Mouse (Mus musculus) lung, postnatal 10 days (tissue): ENCODE measurements around the gene Tat.
"Not testable (repeated sequence)": the region's sequence is repeated elsewhere in the genome, so short reads cannot be mapped to it uniquely, and the experiment has no call there.

Source experiments
- DNase-seq: peaks from one replicate; pipeline ENCODE4 v3.0.0; 2021

The Tat gene

GRCm38 (mm10) chr8:109983944-109984343 is 6.3 kb upstream of the Tat start:
- DNase-seq = no peak

GRCm38 (mm10) chr8:109986384-109986783 is 3.9 kb upstream of the Tat start:
- DNase-seq = no peak

DNA sequence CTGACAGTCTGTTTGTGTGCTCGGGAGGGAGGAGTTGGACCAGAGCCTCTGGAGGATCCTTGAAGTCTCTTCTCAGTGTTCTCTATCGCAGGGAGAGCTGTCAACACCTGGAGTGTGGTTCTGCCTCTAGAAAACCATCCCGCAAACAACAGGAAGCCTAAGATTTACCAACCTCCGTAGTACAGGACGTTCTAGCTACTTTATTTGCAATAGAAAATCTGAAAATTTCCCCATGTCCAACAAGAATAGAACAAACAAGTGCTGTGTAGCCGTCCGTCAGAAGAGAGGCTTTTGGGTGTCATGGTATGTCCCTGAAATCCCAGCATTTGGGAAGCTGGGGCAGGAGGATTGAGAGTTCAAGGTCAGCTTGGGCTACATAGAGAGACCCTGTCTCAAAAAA is 2.5 kb upstream of the Tat start:
- no peak for DNase-seq

DNA sequence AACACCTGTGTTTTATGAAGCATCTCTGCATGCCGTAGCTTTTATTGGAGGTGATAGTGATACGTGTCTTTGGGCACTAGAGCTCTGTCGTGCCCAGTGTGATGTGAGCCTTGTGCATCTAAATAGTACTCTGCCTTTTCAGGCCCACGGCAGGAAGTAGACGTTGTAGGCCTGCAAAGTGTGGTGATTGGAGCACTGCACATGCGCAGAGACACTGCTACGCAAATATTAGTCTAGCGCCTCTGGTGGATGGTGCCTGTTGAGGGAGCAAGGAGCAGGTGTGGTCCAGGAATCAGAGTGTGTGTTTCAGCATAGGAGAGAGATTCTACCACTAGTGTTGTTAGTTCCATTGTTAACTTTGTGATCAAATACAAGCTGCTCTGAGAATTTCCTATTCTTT is 1.1 kb upstream of the Tat start:
- DNase-seq = no peak

GRCm38 (mm10) chr8:109992166-109992565 is 1.9 kb downstream of the Tat start:
- DNase-seq = no peak

- no peak for DNase-seq
Measured at GRCm38 (mm10) chr8:109992951-109993350, 2.7 kb downstream of the Tat start.

DNA sequence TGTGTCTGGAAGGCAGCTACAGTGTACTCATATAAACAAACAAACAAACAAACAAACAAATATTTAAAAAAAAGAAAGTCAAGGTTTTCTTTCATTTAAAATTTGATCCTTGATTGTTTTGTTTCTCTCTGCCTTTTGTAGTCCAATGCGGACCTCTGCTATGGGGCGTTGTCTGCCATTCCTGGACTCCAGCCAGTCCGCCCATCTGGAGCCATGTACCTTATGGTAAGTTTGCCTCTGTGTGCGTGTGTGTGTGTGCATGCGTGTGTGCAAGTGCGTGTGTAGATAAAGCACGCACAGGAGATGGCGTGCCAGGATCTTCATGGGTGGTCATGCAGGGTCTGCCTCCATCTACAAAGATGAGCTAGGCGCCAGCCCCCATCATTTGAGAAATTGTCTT is 7.1 kb downstream of the Tat start:
- no peak for DNase-seq

DNA sequence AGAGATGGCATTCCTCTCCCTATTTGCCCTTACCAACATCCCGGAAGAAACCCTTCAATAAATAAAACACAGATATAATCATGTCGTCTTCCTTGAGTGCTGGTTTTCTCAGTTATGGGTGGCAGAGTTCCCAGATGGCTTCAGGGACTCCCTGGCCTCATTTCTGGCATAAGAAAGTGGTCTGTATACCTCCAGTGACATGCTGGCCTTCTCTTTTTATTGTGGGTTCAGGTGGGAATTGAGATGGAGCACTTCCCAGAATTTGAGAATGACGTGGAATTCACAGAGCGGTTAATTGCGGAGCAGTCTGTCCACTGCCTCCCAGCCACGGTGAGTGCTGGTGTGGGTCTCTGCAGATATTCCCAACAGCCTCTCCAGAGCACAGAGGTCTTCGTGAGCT is 7.8 kb downstream of the Tat start:
- DNase-seq = no peak

DNA sequence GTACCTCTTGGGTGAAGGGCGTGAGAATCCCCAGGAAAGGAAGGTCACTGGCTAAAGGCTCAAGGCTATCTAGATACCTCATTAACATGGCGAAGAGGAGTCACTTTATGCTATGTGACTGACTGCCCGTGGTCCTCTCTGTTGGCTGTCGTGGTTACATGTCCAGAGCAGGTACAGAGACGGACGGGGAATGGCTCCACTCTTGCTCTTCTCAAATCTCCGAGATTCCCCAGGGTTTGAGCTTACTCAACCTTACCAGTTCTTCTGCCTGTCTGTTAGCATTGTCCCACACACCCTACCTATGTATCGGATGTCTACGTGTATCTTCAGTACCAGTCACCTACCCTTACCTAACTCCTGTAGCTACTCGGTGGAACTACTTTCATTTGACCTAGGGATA is 9.7 kb downstream of the Tat start:
- DNase-seq = no peak

DNA sequence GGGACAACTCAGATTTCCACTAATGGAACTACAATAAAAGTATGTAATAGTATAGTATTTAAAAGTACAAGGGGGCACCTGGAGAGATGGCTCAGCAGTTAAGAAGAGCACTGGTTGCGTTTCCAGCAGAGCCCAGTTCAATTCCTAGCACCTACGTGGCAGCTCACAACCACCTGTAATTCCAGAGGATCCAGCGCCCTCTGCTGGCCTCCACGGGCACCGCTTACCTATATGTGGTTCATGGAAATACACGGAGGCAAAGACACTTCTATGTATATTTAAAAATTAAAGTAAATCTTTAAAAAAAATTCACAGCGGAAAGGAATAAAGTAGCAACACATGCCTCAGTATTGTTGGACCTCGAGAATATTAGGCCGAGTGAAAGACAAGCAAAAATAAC is 12.7 kb downstream of the Tat start:
- DNase-seq = no peak

- no peak for DNase-seq
Measured at GRCm38 (mm10) chr8:110004300-110004699, 14.1 kb downstream of the Tat start.

GRCm38 (mm10) chr8:110006312-110007023 is 16.2 kb downstream of the Tat start:
- no peak for DNase-seq

DNA sequence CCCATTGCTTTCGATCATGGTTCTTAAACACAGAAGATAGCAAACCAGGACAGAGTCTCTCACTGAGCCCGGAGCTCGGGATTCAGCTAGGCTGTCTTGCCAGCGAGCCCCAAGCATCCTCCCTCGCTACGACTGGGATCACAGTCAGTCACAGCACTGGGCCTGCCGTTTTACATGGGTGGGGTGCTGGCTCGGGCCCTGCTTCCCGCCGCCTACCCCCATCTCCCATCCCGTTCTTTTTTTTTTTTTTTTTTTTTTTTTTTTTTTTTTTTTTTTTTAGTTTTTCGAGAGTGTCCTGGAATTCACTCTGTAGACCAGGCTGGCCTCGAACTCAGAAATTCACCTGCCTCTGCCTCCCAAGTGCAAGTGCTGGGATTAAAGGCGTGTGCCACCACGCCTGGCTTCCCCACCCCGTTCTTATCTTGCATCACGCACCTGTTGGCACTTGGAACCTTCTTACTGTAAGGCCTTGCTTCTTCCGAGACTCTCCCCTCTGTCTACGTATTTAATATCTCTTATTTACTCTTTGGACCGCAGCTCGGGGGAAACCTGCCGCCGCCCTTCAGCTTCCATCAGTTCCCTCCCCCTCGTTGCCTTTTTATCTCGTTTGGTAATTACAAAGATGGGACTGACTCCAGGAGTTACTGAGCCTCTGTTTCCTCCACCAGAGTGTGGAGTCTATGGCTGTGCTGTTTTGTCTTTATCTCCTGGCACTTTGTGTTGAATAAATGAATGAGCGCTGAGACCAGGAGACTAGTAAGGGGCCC is 18.2 kb downstream of the Tat start:
- DNase-seq = no peak

GRCm38 (mm10) chr8:110008995-110009446 is 18.8 kb downstream of the Tat start:
- no peak for DNase-seq

DNA sequence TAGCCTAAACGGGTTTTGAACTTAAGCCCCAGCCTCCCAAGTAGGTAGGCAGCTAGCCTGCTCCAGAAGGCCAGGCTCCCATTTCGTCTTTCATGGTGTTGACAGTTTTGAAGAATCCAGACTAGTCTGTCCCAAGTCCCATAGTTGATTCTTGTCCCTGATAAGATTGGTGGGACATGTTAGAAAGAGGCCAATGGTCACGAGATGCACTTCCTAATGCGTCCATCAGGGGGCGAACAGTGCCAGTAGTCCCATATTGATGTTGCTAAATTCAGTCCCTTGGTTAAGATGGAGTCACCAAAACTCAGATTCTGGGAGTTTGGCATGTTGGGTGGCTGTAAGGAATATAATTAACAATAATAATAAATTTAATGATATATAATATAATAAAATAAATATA is 20.6 kb downstream of the Tat start:
- peak; percentile 68 for DNase-seq

DNA sequence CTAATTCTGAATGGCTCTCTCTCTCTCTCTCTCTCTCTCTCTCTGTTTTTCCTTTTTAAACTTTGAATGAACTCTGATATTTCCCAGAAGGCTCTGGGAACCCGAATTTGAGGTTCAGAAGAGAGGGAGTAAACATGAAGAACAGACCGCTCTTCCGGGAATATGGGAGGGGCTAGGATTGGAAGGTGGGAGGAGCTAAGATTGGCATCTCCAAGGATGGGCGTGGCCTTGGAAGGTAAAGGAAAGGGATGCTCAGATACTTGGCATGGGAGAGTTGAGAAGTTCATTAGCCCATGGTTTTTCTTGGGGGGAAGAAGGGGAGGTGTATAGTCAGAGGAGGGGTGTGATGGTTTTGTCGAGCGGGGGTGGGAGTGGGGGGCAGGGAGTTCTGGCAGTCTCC is 31.8 kb downstream of the Tat start:
- DNase-seq = peak; percentile 37

DNA sequence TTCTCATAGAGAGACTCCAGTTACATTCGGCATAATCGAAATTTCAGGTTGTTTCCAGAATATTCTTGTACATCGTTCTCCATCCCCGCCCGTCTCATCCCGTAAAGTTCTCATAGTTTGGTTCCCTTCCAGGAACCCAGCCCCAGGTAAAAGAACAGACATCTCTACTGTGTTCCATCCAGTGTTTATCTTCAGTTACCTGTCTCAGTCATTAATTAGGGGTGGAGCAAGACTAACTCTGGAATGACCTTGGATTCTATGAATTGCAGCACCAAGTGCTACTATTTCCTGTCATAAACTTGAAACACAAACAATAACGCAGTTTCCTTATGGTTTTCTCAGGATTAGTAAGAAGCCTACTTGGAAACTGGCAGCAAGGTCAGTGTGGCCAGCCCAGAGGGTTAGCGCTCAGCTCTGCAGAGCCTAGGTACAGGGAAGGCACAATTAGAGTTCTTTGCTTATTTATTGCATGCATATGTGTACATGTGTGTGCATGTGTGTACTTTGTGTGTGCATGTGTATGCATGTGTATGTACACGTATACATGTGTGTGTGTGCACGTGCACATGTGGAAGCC is 32.6 kb downstream of the Tat start:
- DNase-seq = no peak

- not testable (repeated sequence) for DNase-seq
Measured at GRCm38 (mm10) chr8:110033771-110034170, 43.5 kb downstream of the Tat start.

DNA sequence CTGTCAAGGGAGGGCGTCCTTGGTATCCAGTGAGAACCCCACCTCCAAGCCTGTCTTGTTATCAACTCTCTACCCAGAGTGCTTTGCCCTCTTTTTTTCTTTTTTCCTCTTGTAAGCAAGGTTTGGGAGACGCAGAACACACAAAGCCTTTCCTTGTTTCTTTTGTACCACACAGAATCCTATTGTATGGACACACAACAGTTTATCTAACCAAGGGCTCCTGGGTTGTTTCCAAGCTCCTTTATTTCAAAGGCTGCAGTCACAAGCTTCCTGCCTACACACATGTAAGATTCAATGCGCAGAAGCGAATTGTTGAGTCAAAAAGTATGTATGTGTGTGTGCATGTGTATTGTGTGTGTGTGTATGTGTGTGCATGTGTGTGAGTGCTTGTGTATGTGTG is 44.1 kb downstream of the Tat start:
- no peak for DNase-seq

DNA sequence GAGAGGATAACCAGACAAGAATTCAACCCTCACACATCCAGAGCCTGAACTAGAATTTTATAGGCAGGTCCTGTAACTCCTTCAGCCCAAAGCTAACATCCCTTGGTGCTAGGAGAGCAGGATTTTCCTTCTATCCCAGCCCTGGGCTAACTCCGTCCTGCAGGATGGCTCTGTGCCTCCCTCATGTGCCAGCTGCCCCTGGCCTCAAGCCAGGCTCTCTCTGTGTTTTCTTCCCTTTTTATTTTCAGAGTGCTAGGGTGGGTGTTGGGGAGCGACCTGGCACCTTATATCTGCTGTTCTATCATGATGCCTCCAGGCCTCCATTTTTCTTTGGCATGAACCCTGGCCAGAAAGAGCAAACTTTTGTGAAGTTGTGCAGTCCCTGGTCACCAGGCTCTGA is 45.9 kb downstream of the Tat start:
- DNase-seq = no peak

DNA sequence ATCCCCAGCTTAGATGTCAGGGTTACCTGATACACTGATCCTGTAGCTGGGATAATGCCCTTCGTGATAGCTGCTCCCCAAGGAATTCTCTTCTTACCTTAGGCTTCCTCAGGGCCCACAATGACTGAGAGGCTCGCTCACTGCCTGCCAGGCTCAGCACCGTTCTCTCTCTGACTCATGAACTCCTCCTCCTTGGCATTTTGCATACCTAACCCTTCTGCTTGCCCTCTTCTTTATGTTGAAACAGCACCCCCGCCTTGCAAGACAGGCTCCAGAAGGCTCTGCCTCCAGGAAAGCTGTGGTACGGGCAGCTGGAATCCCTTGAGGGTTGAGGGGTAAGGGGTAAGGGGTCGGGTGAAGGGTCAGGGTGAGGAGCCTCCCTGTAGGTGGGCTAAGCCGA is 49.0 kb downstream of the Tat start:
- DNase-seq = no peak

DNA sequence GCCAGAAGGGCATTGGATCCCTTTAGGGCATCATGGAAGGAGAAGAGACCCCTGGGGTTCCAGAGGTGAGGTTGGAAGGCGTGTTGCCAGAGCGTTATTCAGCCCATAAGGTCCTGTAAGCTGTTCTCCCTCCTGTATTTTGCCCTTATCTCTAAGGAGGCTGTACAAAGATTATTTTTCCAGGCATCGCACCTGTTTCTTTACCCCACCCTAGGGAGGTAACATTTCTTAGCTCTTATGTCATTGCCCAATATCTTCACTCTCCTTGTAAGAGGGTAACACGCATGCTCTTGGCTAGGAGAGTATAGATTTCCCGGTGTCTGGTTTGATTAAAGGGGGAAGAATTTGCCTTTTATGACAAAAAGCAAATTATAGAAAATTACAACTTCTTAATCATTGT is 49.4 kb downstream of the Tat start, which contains the start of gene Chst4:
Gene Chst4 (minus strand): TSS at position 82 of the 400 bp plus-strand sequence.
- no peak for DNase-seq

- DNase-seq = no peak
Measured at GRCm38 (mm10) chr8:110040509-110040908, 50.3 kb downstream of the Tat start.
